Mouse (Mus musculus): ENCODE results near the gene Pemt.

DNA sequence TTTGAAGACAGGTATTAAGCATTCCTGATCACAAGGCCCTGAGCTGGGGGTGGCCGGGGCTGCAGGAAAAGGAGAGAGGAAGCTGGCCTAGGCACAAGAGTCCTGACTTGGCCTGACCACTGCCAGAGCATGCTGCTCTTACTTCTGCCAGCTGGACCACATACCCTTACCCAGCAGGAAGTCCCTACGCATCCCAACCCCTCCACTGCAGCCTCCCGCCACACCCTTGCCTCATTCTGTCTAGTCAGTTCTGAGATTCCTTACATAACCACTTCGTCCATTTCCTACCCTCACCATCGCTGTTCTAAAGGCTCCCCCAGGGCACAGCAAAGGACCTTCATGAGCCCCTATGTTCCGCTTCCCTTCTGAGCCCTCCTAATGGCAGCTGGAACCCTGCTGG is 12.0 kb downstream of the Pemt start:
- TF ChIP-seq CTCF (IDR thresholded peaks at IDR 0.05; ENCODE audit: control insufficient read depth, insufficient read depth, low read length) (no peak), POLR2A (IDR thresholded peaks at IDR 0.05; ENCODE audit: borderline replicate concordance, control insufficient read depth, low read depth, low read length) (no peak)

Measured in bone marrow, adult 2 months (tissue).